Comparison of ENCODE assay signal across 9 mouse cellular contexts in the genomic region with DNA sequence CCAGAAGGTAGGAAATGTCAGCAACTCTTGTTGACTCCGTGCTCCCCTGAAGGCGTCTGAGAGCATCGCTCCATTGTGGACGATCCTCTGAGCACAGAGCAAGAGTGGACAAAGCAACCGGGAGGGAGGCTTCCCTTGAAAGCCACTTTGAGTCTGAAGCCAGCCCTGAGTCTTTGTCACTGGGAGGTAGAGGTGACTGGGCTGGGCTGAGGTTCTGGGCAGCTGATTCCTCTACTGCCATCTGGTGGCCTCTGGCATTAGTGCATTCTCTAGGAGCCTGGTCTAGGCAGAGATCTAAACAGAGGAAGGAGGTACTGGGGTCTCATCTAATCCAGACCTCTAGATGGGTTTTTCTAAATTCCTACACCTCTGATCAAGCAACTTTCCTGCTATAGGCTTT. TPM values are rescaled to one million over a fixed set of nuclear protein-coding genes. Genes with fewer than 3 reads are reported as not detected.
DNase-seq lines count a peak whose midpoint lies in the region; ATAC-seq and TF ChIP-seq lines count a peak whose summit lies in the region.
"Had no signal": no experiment of that assay in that cellular context is flagged by ENCODE, and none has a peak within 500 bp of the region (broad histone marks: within the 10 kb centered on the region; RNA-seq: fewer than 3 reads in every experiment).

No protein-coding gene starts in this region.

- H3K36me3 ChIP-seq in G1E (replicated peaks), result no peaks in the 10 kb centered on the region
- H3K36me3 ChIP-seq in forebrain, embryonic 13.5 days (ENCODE audit: poor library complexity, severe bottlenecking), result no peaks in the 10 kb centered on the region
- no peaks in the 10 kb centered on the region for H3K36me3 ChIP-seq in lung, embryonic 16.5 days (ENCODE audit: control insufficient read depth, insufficient read depth, low read length)
- H3K36me3 ChIP-seq: hindbrain, embryonic 15.5 days had no signal

- DNase-seq in G1E (ENCODE audit: low spot score), result peak; percentile 64
- peak; percentile 33 for DNase-seq in c-Kit-positive CD71-positive TER-119-negative erythroid progenitor cells, embryonic 14.5 days (ENCODE audit: low read depth)
- peak; percentile 79 to 82 for DNase-seq in heart, postnatal 36 days
- DNase-seq in layer of hippocampus, adult 18-20 months (ENCODE audit: low spot score in 2 of 2), result peak; percentile 71 to 91
- peak; percentile 66 for DNase-seq in ovary, postnatal 10 days (ENCODE audit: low spot score)
- peak; percentile 86 for DNase-seq in thymus, postnatal 14 days

- no peaks in the 10 kb centered on the region for H3K9me3 ChIP-seq in G1E (replicated peaks)
- no peaks in the 10 kb centered on the region for H3K9me3 ChIP-seq in forebrain, embryonic 13.5 days (replicated peaks)
- no peaks in the 10 kb centered on the region for H3K9me3 ChIP-seq in lung, embryonic 16.5 days (ENCODE audit: control insufficient read depth, low read length)
- H3K9me3 ChIP-seq: hindbrain, embryonic 15.5 days had no signal

- no peaks in the 10 kb centered on the region for H3K4me1 ChIP-seq in G1E (ENCODE audit: insufficient read depth, low read depth, low read length)
- H3K4me1 ChIP-seq in forebrain, embryonic 13.5 days, result peaks cover 48% of the 10 kb centered on the region
- peaks cover 7% of the 10 kb centered on the region; the same call in 1 of the 2 replicates for H3K4me1 ChIP-seq in lung, embryonic 16.5 days (replicated peaks; ENCODE audit: control insufficient read depth, insufficient read depth, low read length)

- no peak for ATAC-seq in G1E (ENCODE audit: extremely low read depth, insufficient number of reproducible peaks, low FRiP score, poor library complexity, severe bottlenecking)
- ATAC-seq in forebrain, embryonic 13.5 days, result peak; percentile 45
- peak; percentile 30; the same call in 1 of the 2 replicates for ATAC-seq in lung, embryonic 16.5 days (ENCODE audit: low read depth)

- 1% methylated on average over 5 of the region's 5 CpGs for WGBS in forebrain, embryonic 13.5 days
- WGBS in lung, embryonic 16.5 days, result 6% methylated on average over 5 of the region's 5 CpGs

- intact Hi-C loops in heart, postnatal 36 days (cut with DNase I), result loop anchor here (1.0 to 5.0 kb wide), 3 partner anchors 99 to 163 kb away; no protein-coding TSS in a partner anchor

- no peak overlapping the region for H3K4me3 ChIP-seq in G1E (ENCODE audit: low read depth, low read length)
- no peak overlapping the region for H3K4me3 ChIP-seq in forebrain, embryonic 13.5 days
- no peak overlapping the region for H3K4me3 ChIP-seq in lung, embryonic 16.5 days (ENCODE audit: low read length)
- H3K4me3 ChIP-seq: hindbrain, embryonic 15.5 days had no signal

- H3K4me2 ChIP-seq in forebrain, embryonic 13.5 days, result no peak overlapping the region
- H3K4me2 ChIP-seq in lung, embryonic 16.5 days (ENCODE audit: low read depth, low read length), result no peak overlapping the region
- H3K4me2 ChIP-seq: hindbrain, embryonic 15.5 days had no signal

- no peak overlapping the region; the same call in 1 of the 2 replicates for H3K27ac ChIP-seq in forebrain, embryonic 13.5 days
- no peak overlapping the region for H3K27ac ChIP-seq in lung, embryonic 16.5 days (ENCODE audit: low read length)
- H3K27ac ChIP-seq: hindbrain, embryonic 15.5 days had no signal

- TF ChIP-seq CTCF in G1E (IDR thresholded peaks at IDR 0.05; ENCODE audit: low read depth, low read length), result peak; percentile 67

- peaks cover 15% of the 10 kb centered on the region for H3K27me3 ChIP-seq in G1E (ENCODE audit: insufficient read depth, low read length)
- no peaks in the 10 kb centered on the region for H3K27me3 ChIP-seq in forebrain, embryonic 13.5 days
- peaks cover 26% of the 10 kb centered on the region for H3K27me3 ChIP-seq in lung, embryonic 16.5 days (ENCODE audit: control insufficient read depth, insufficient read depth, low read depth, low read length)
- H3K27me3 ChIP-seq: hindbrain, embryonic 15.5 days had no signal

- no peak overlapping the region for H3K9ac ChIP-seq in forebrain, embryonic 13.5 days
- no peak overlapping the region for H3K9ac ChIP-seq in lung, embryonic 16.5 days (ENCODE audit: low read length)
- H3K9ac ChIP-seq: hindbrain, embryonic 15.5 days had no signal

RNA-seq across cellular contexts. Expression of a gene that starts 5.3 kb away (rescaled TPM):
- total RNA-seq in G1E (2014; fragmentation: Nextera tagmentation), result 0.05 and 0.08 TPM in 2 replicates
- 0.12 and 0.33 TPM in 2 replicates for total RNA-seq in G1E (2017)
- 0.34 and 0.36 TPM in 2 replicates for polyA plus RNA-seq in G1E (2012)
- 10.7 and 12.7 TPM in 2 replicates for polyA plus RNA-seq in forebrain, embryonic 13.5 days (2015; fragmentation: Nextera tagmentation; extraction: Ambion mirVana)
- under 1 TPM; 0.16 to 0.39 TPM for total RNA-seq in heart, postnatal 36 days (2021)
- 10 to 100 TPM; 21.2 to 21.3 TPM for total RNA-seq in layer of hippocampus, adult 18-20 months (2021)
- 1.5 and 1.6 TPM in 2 replicates for polyA plus RNA-seq in lung, embryonic 16.5 days (2015; fragmentation: Nextera tagmentation; extraction: Ambion mirVana)

RNA-seq across cellular contexts. Expression of a gene that starts 44.9 kb away (rescaled TPM):
- not detected in 2 replicates for total RNA-seq in G1E (2014; fragmentation: Nextera tagmentation)
- 0.16 TPM in 1 of 2 replicates, not detected in the other for total RNA-seq in G1E (2017)
- polyA plus RNA-seq in G1E (2012), result 0.09 TPM in 1 of 2 replicates, not detected in the other
- polyA plus RNA-seq in forebrain, embryonic 13.5 days (2015; fragmentation: Nextera tagmentation; extraction: Ambion mirVana), result 19.1 and 20.4 TPM in 2 replicates
- total RNA-seq in heart, postnatal 36 days (2021), result 10 to 100 TPM; 39.8 to 72.6 TPM
- total RNA-seq in layer of hippocampus, adult 18-20 months (2021), result 10 to 100 TPM; 56.5 to 79.9 TPM
- polyA plus RNA-seq in lung, embryonic 16.5 days (2015; fragmentation: Nextera tagmentation; extraction: Ambion mirVana), result 51.9 and 55.2 TPM in 2 replicates

RNA-seq across cellular contexts. Expression of a gene that starts 51.8 kb away (rescaled TPM):
- total RNA-seq in G1E (2014; fragmentation: Nextera tagmentation) (not detected in 2 replicates), G1E (2017) (0.49 TPM in 1 of 2 replicates, not detected in the other)
- polyA plus RNA-seq in G1E (2012), result 0.04 and 0.07 TPM in 2 replicates
- 8.0 and 8.3 TPM in 2 replicates for polyA plus RNA-seq in forebrain, embryonic 13.5 days (2015; fragmentation: Nextera tagmentation; extraction: Ambion mirVana)
- total RNA-seq in heart, postnatal 36 days (2021), result 10 to 100 TPM; 32.6 to 53.9 TPM
- 10 to 100 TPM; 41.0 to 50.7 TPM for total RNA-seq in layer of hippocampus, adult 18-20 months (2021)
- polyA plus RNA-seq in lung, embryonic 16.5 days (2015; fragmentation: Nextera tagmentation; extraction: Ambion mirVana), result 21.9 and 24.5 TPM in 2 replicates

RNA-seq across cellular contexts. Expression of a gene that starts 57.5 kb away (rescaled TPM):
- 7.4 TPM in 1 of 2 replicates, not detected in the other for total RNA-seq in G1E (2014; fragmentation: Nextera tagmentation)
- not detected in 2 replicates for total RNA-seq in G1E (2017)
- not detected in 2 replicates for polyA plus RNA-seq in G1E (2012)
- polyA plus RNA-seq in forebrain, embryonic 13.5 days (2015; fragmentation: Nextera tagmentation; extraction: Ambion mirVana), result 10.6 and 12.0 TPM in 2 replicates
- 10 to 100 TPM; 41.8 to 69.2 TPM for total RNA-seq in heart, postnatal 36 days (2021)
- total RNA-seq in layer of hippocampus, adult 18-20 months (2021), result 10 to 100 TPM; 59.6 to 68.5 TPM
- 32.6 and 36.7 TPM in 2 replicates for polyA plus RNA-seq in lung, embryonic 16.5 days (2015; fragmentation: Nextera tagmentation; extraction: Ambion mirVana)

Comparison
In these comparisons a context has a peak if more than half of its experiments do, and no peak if none do; other contexts are left out.
1. DNase-seq: peak in every context shown above with its lines; median percentile 86 in thymus, postnatal 14 days; 81 in layer of hippocampus, adult 18-20 months; 80 in heart, postnatal 36 days; 66 in ovary, postnatal 10 days; 64 in G1E; 33 in c-Kit-positive CD71-positive TER-119-negative erythroid progenitor cells, embryonic 14.5 days.
2. RNA of a gene that starts 5.3 kb away (total RNA-seq): 21.2 to 21.3 TPM in layer of hippocampus, adult 18-20 months; 0.16 to 0.39 TPM in heart, postnatal 36 days and 0.05 to 0.33 TPM in G1E; every median in the first group is over 10 times any median in the second.
3. RNA of a gene that starts 44.9 kb away (total RNA-seq): 56.5 to 79.9 TPM in layer of hippocampus, adult 18-20 months and 39.8 to 72.6 TPM in heart, postnatal 36 days; 0.16 TPM in G1E; every median in the first group is over 10 times any median in the second.
4. RNA of a gene that starts 51.8 kb away (total RNA-seq): 32.6 to 53.9 TPM in heart, postnatal 36 days and 41.0 to 50.7 TPM in layer of hippocampus, adult 18-20 months; 0.49 TPM in G1E; every median in the first group is over 10 times any median in the second.